Mouse (Mus musculus): ENCODE data around the gene B4galt3. TPM values are rescaled to one million over a fixed set of nuclear protein-coding genes. Genes with fewer than 3 reads are reported as not detected.

The B4galt3 gene
- total RNA-seq (2021) = 10 to 100 TPM; 48.4 to 56.3 TPM
- long read RNA-seq, experiment 1, transcript B4galt3-201 (8 exons, 1,998 nt) = major isoform, 13 of 27 reads
- long read RNA-seq, experiment 1, partial matches to known transcripts = 4 of 27 reads
- long read RNA-seq, experiment 1, other reads (novel, unspliced or antisense) = 10 of 27 reads
- long read RNA-seq, experiment 2, transcript B4galt3-201 (8 exons, 1,998 nt) = major isoform, 9 of 34 reads
- long read RNA-seq, experiment 2, partial matches to known transcripts = 11 of 34 reads
- long read RNA-seq, experiment 2, other reads (novel, unspliced or antisense) = 13 of 34 reads

DNA sequence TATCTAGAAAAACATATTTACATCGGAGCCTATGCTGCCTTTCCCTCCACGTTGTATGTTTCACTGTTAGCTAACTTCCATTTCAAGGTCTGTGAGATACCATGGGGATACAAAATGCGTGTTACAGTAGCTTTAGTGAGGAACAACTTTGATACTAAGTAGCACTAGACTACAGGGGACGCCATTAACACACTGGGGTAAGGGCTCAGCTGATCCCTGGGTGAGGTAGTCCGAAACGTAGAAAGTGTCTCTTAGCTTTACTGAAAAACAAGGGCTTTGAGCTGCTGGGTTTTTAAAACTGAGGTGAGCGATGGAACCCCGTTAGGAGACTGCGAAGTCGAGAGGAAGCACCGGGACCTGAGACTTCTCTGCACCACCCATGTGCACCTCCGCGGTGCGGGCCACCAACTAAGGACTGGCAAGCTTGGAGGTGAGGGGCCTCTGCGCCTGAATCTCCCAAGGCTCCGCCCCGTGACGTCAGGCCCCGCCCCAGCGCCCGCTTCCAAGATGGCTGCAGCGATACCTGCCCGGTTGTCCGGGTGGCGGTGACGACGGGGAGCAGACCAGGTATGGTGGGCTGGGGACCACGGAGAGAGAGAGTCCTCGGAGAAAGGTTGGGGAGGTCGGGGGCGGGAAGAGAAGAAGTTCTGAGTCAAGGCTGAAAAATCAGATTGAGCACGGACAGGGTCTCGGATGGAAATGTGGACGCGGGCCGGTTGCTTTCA is at the start of gene B4galt3:
B4galt3 (plus strand) TSS at position 481 of the 725 bp plus-strand sequence.
- DNase-seq (ENCODE audit: low spot score in 2 of 2) = peak; percentile 90 to 91

- DNase-seq (ENCODE audit: low spot score in 2 of 2) = peak; percentile 54 to 69
Observed at GRCm38 (mm10) chr1:171220871-171221270, 49.3 kb upstream of the B4galt3 start.

GRCm38 (mm10) chr1:171221281-171222193 is 48.6 kb upstream of the B4galt3 start:
- DNase-seq (ENCODE audit: low spot score in 2 of 2) = no peak

- DNase-seq (ENCODE audit: low spot score in 2 of 2) = peak; percentile 43 to 75
Observed at GRCm38 (mm10) chr1:171222238-171223155, 47.6 kb upstream of the B4galt3 start, which contains the start of gene Tomm40l. Gene Tomm40l, minus strand, starts transcription at chr1:171222514.

DNA sequence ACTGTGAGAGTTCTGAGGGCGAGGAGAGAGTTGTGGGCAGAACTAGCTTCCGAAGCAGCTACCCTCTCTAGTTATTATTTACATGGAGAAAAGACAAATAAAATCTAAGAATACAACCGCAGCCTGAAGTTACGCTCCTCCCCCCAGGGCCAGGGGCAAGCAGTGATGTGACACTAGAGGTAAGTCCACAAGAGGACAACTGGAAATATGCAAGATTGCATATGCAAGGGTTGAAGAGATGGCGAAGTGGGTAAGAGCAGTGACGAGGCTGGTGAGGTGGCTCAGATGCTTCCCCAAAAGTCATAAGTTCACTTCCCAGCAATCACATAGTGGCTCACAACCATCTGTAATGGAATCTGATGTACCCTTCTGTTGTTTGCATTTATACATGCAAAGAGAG is 47.0 kb upstream of the B4galt3 start:
- DNase-seq (ENCODE audit: low spot score in 2 of 2) = no peak

DNA sequence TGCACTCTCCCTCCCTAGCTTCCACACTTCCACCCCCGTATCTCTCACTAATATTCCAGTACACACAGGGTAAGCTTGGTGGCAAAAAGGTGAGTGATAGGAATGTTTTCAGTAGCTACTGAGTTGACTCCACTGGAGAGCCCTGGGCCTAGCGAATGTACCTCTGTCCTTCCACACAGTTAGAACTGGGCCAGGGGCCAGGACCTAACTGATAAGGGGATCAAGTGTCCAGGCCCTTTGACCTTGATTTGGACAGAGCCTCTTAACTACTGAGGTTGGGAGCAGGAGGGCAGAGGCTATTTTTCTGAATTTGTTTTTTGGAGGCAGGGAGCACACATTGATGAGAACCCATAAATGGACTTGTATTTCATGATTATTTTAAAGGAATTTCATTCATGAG is 46.3 kb upstream of the B4galt3 start:
- DNase-seq (ENCODE audit: low spot score in 2 of 2) = no peak

GRCm38 (mm10) chr1:171224857-171225256 is 45.3 kb upstream of the B4galt3 start, which contains the start of gene Apoa2:
Gene Apoa2, plus strand, starts transcription at chr1:171225054.
- no peak for DNase-seq (ENCODE audit: low spot score in 2 of 2)

DNA sequence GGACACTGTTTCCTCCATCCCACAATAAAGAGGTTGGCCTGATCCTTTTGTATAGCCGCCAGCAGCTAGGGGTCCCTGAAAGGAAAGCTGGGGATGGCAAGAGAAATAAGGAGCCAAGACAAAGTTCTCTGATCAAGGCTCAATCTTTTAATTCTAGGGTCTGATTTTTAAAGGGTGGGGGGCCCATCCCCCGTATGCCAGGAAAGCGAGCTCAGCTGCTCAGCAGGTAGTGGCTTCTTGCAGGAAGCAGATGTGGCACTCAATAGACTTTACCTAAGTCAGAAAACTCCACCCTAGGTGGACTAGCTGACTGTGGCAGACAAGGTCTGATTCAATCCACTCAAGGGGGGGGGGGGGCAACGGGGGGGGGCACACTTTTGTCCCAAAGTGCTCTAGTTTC is 43.3 kb upstream of the B4galt3 start:
- no peak for DNase-seq (ENCODE audit: low spot score in 2 of 2)

- no peak for DNase-seq (ENCODE audit: low spot score in 2 of 2)
Observed at GRCm38 (mm10) chr1:171227879-171228278, 42.2 kb upstream of the B4galt3 start.

GRCm38 (mm10) chr1:171229750-171230149 is 40.4 kb upstream of the B4galt3 start:
- DNase-seq (ENCODE audit: low spot score in 2 of 2) = no peak

DNA sequence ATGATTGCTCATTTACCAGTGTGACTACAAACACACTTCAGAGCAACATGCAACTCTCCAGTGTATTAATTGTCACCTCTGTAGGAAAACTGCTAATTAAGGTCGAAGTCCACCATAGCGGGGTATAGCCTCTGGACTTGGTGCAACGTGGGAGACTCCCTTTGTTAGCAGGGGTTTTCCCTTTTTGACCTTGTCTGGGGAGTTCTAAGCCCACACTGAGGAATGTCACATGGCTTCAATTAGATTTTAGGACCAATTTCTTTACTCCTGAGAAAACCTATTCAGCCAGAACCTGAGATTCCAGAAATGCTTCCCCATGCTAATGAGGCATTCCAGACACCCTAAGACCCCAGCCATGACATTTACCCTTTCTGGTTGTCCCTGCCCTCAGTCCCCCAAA is 39.9 kb upstream of the B4galt3 start:
- no peak for DNase-seq (ENCODE audit: low spot score in 2 of 2)

GRCm38 (mm10) chr1:171231844-171232243 is 38.3 kb upstream of the B4galt3 start:
- no peak for DNase-seq (ENCODE audit: low spot score in 2 of 2)

DNA sequence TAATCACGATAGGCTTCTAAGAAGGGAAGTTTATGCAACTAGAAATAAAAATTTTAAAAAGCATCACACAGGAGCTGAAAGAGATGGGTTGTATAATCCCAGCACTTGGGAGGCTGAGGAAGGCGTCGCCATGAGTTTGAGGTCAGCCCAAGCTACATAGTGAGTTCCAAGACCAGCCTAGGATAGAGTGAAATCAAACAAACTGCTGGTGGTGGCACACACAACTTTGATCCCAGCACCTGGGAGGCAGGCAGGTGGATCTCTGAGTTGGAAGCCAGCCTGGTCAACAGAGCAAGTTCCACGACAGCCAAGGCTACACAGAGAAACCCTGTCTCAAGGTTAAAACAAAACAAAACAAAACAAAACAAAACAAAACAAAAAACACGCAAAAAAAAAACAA is 37.8 kb upstream of the B4galt3 start:
- no peak for DNase-seq (ENCODE audit: low spot score in 2 of 2)

- DNase-seq (ENCODE audit: low spot score in 2 of 2) = no peak
Observed at GRCm38 (mm10) chr1:171232800-171233730, 37.1 kb upstream of the B4galt3 start.

DNA sequence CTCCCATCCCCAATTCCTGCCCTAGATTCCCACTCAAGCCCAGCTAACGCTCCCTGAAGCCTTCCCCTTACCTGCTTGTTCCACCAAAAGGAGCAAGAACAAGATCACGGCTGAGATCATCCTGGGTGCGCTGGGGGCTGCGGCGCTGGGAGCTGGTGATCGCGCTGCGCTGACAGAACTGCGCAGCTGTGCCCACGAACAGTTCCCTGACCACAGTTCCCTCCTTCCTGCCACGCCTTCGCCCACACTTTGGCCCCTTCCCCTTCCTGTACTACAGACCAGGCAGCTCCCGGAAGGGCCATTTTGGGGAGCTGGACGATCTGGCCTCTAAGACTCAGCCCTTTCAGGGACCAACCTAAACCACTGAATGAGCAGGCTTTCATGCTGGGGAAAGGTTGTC is 36.0 kb upstream of the B4galt3 start, which contains the start of gene Fcer1g:
Fcer1g (minus strand) TSS at position 240 of the 400 bp plus-strand sequence.
- no peak for DNase-seq (ENCODE audit: low spot score in 2 of 2)

DNA sequence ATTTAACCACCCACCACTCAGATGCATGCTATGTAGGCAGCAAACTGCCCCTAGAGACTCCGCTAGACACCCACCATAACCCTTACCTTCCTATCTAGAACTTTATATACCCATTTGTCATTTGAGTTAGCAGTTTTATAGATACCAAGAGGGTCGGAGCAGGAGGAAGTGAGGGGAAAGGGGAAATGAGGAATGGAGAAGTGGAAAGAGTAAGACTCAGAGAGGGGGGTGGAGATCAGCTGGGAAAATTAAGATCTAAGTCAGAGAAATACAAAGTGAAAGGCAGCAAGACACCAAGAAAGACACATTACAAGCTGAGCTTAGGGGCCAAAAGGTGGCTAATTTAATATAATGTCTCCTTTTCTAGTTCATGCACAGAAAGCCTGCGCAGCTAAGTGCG is 35.6 kb upstream of the B4galt3 start:
- no peak for DNase-seq (ENCODE audit: low spot score in 2 of 2)

DNA sequence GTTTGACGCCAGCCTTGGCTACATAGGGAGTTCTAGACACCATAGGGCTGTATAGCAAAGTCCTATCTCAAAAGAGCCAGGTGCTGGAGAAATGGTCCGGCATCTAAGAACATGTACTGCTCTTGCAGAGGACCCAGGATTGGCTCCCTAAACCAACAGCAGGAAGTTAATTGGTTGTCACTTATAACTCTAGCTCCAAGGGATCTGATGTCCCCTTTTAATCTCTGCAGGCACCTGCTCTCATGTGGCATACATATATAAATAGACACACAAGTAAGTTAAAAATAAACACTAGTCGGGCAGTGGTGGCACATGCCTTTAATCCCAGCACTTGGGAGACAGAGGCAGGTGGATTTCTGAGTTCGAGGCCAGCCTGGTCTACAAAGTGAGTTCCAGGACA is 34.3 kb upstream of the B4galt3 start:
- no peak for DNase-seq (ENCODE audit: low spot score in 2 of 2)

- DNase-seq (ENCODE audit: low spot score in 2 of 2) = no peak
Observed at GRCm38 (mm10) chr1:171237438-171237837, 32.7 kb upstream of the B4galt3 start.

GRCm38 (mm10) chr1:171238463-171238862 is 31.7 kb upstream of the B4galt3 start:
- DNase-seq (ENCODE audit: low spot score in 2 of 2) = no peak
